Mouse (Mus musculus): Measurements from ENCODE around the gene Abca8b.
"Not testable (repeated sequence)": the region's sequence is repeated elsewhere in the genome, so short reads cannot be mapped to it uniquely, and the experiment has no call there.

Abca8b gene

GRCm38 (mm10) chr11:109995624-109996023, at the start of gene Abca8b:
Abca8b (minus strand) TSS chr11:109995845.
- DNase-seq (ENCODE audit: low spot score) = no peak

GRCm38 (mm10) chr11:110037795-110038194, 42.1 kb upstream of the Abca8b start:
- DNase-seq (ENCODE audit: low spot score) = no peak

GRCm38 (mm10) chr11:110028913-110029695, 33.5 kb upstream of the Abca8b start:
- no peak for DNase-seq (ENCODE audit: low spot score)

- no peak for DNase-seq (ENCODE audit: low spot score)
These were observed 15.3 kb upstream of the Abca8b start for GRCm38 (mm10) chr11:110010836-110011546.

- no peak for DNase-seq (ENCODE audit: low spot score)
These were observed 632 bp downstream of the Abca8b start for GRCm38 (mm10) chr11:109995013-109995412.

- no peak for DNase-seq (ENCODE audit: low spot score)
These were observed 1.6 kb downstream of the Abca8b start for GRCm38 (mm10) chr11:109994014-109994413.

GRCm38 (mm10) chr11:109991270-109991669, 4.4 kb downstream of the Abca8b start:
- DNase-seq (ENCODE audit: low spot score) = no peak

GRCm38 (mm10) chr11:109990256-109990655, 5.4 kb downstream of the Abca8b start:
- no peak for DNase-seq (ENCODE audit: low spot score)

GRCm38 (mm10) chr11:109988164-109988563, 7.5 kb downstream of the Abca8b start:
- DNase-seq (ENCODE audit: low spot score) = no peak

GRCm38 (mm10) chr11:109987460-109988072, 8.1 kb downstream of the Abca8b start:
- DNase-seq (ENCODE audit: low spot score) = not testable (repeated sequence)

- DNase-seq (ENCODE audit: low spot score) = no peak
These were observed 13.8 kb downstream of the Abca8b start for GRCm38 (mm10) chr11:109981872-109982271.

GRCm38 (mm10) chr11:109970521-109970920, 25.1 kb downstream of the Abca8b start:
- no peak for DNase-seq (ENCODE audit: low spot score)

- DNase-seq (ENCODE audit: low spot score) = no peak
These were observed 33.9 kb downstream of the Abca8b start for GRCm38 (mm10) chr11:109961495-109962492.

- no peak for DNase-seq (ENCODE audit: low spot score)
These were observed 40.5 kb downstream of the Abca8b start for GRCm38 (mm10) chr11:109955185-109955584.

- no peak for DNase-seq (ENCODE audit: low spot score)
These were observed 58.7 kb downstream of the Abca8b start for GRCm38 (mm10) chr11:109936915-109937314.

- DNase-seq (ENCODE audit: low spot score) = not testable (repeated sequence)
These were observed 62.4 kb downstream of the Abca8b start for GRCm38 (mm10) chr11:109933207-109933606.

- DNase-seq (ENCODE audit: low spot score) = no peak
These were observed 67.2 kb downstream of the Abca8b start for GRCm38 (mm10) chr11:109928489-109928888.

GRCm38 (mm10) chr11:109926718-109927680, 68.6 kb downstream of the Abca8b start:
- DNase-seq (ENCODE audit: low spot score) = no peak

- no peak for DNase-seq (ENCODE audit: low spot score)
These were observed 73.4 kb downstream of the Abca8b start for GRCm38 (mm10) chr11:109922236-109922635.

GRCm38 (mm10) chr11:109919480-109919879, 76.2 kb downstream of the Abca8b start:
- no peak for DNase-seq (ENCODE audit: low spot score)
